Mouse (Mus musculus) embryonic facial prominence, embryonic 11.5 days (tissue): ENCODE measurements around the gene Tm7sf3. TPM values are rescaled to one million over a fixed set of nuclear protein-coding genes. Genes with fewer than 3 reads are reported as not detected.

Experiments
- ATAC-seq: fragments of 200-750 bp; cut with Nextera tagmentation; replicated peaks from 2 replicates; pipeline ENCODE4 v1.8.0; 2017; ENCODE audit warnings: low read depth; ENCODE audit not compliant: insufficient number of reproducible peaks, low FRiP score, low TSS enrichment
- DNase-seq: peaks from one replicate; pipeline ENCODE4 v3.0.0-alpha.2; 2015; ENCODE audit warnings: low spot score
- H3K27ac ChIP-seq: fragments of 300-500 bp; sonication (generic); replicated peaks from 2 replicates; pipeline ENCODE4 v1.5.1; 2014; ENCODE audit warnings: mild to moderate bottlenecking, low read depth, low read length, control low read depth
- H3K27me3 ChIP-seq: fragments of 300-500 bp; sonication (generic); 2 replicates; pipeline ENCODE4 v1.6.1; 2014; ENCODE audit warnings: mild to moderate bottlenecking, low read length, moderate library complexity, mixed read lengths; ENCODE audit not compliant: control insufficient read depth, insufficient read depth
- H3K36me3 ChIP-seq: fragments of 300-500 bp; sonication (generic); replicated peaks from 2 replicates; pipeline ENCODE4 v1.6.1; 2014; ENCODE audit warnings: low read depth, mild to moderate bottlenecking, low read length, moderate library complexity, mixed read lengths; ENCODE audit not compliant: control insufficient read depth, insufficient read depth
- H3K4me1 ChIP-seq: fragments of 300-500 bp; sonication (generic); 2 replicates; pipeline ENCODE4 v1.6.1; 2014; ENCODE audit warnings: low read length, mixed read lengths; ENCODE audit not compliant: control insufficient read depth, insufficient read depth
- H3K4me2 ChIP-seq: fragments of 300-500 bp; sonication (generic); 2 replicates; pipeline ENCODE4 v1.6.1; 2014; ENCODE audit warnings: low read depth, mild to moderate bottlenecking, control low read depth, low read length, moderate library complexity
- H3K4me3 ChIP-seq: fragments of 300-500 bp; sonication (generic); 2 replicates; pipeline ENCODE4 v1.5.1; 2014; ENCODE audit warnings: low read depth, low read length, control low read depth
- H3K9ac ChIP-seq: fragments of 300-500 bp; sonication (generic); replicated peaks from 2 replicates; pipeline ENCODE4 v1.6.1; 2014; ENCODE audit warnings: mild to moderate bottlenecking, control low read depth, low read length
- H3K9me3 ChIP-seq: fragments of 300-500 bp; sonication (generic); replicated peaks from 2 replicates; pipeline ENCODE4 v1.6.1; 2016; ENCODE audit warnings: mild to moderate bottlenecking, low read length, inconsistent platforms, mixed read lengths; ENCODE audit not compliant: control insufficient read depth
- WGBS: fragments of 180-500 bp; shearing (Covaris S2); extraction: QIAGEN DNeasy Blood & Tissue Kit; methylation state at CpG from one replicate; pipeline ENCODE4 v1.1.7; 2014; 5-methylcytosine and 5-hydroxymethylcytosine counted together
- polyA plus RNA-seq: library from polyadenylated mRNA; unstranded; fragments of >200 nt; fragmentation: Nextera tagmentation; extraction: Ambion mirVana; gene quantifications from 2 replicates; pipeline ENCODE4 v1.2.1, GENCODE M21; 2014

Tm7sf3 gene
- polyA plus RNA-seq, 1 experiment from 2014 or later = 31.4 TPM

- ATAC-seq = no peak
- Histone ChIP-seq H3K4me2 (no peak overlapping the region), H3K27me3 (no peaks in the 10 kb centered on the region)
Measured at GRCm38 (mm10) chr6:146628123-146628522, 14.5 kb downstream of the Tm7sf3 start.

GRCm38 (mm10) chr6:146616670-146617069 is 26.0 kb downstream of the Tm7sf3 start:
- Histone ChIP-seq H3K4me1 (no peaks in the 10 kb centered on the region), H3K4me3 (no peak overlapping the region), H3K27ac (no peak overlapping the region), H3K4me2 (no peak overlapping the region), H3K9ac (no peak overlapping the region), H3K27me3 (no peaks in the 10 kb centered on the region), H3K36me3 (no peaks in the 10 kb centered on the region), H3K9me3 (no peaks in the 10 kb centered on the region)
- DNase-seq = no peak
- 90% methylated on average over 2 of the region's 2 CpGs for WGBS
- ATAC-seq = no peak

More at GRCm38 (mm10) chr6:146628123-146628522, 14.5 kb downstream of the Tm7sf3 start:
- no peak for DNase-seq
- Histone ChIP-seq H3K9ac (no peak overlapping the region), H3K4me1 (no peaks in the 10 kb centered on the region; the same call in 1 of the 2 replicates), H3K9me3 (no peaks in the 10 kb centered on the region), H3K4me3 (no peak overlapping the region), H3K27ac (no peak overlapping the region), H3K36me3 (no peaks in the 10 kb centered on the region)
- WGBS = 81% methylated on average over 3 of the region's 3 CpGs

GRCm38 (mm10) chr6:146615891-146616290 is 26.7 kb downstream of the Tm7sf3 start:
- no peak overlapping the region for H3K27ac ChIP-seq
- no peak for DNase-seq
- no peaks in the 10 kb centered on the region for H3K9me3 ChIP-seq
- ATAC-seq = no peak
- no peaks in the 10 kb centered on the region for H3K27me3 ChIP-seq
- H3K9ac ChIP-seq = no peak overlapping the region
- H3K4me2 ChIP-seq = no peak overlapping the region
- no peak overlapping the region for H3K4me3 ChIP-seq
- no peaks in the 10 kb centered on the region for H3K4me1 ChIP-seq
- WGBS = 91% methylated on average over 8 of the region's 8 CpGs
- H3K36me3 ChIP-seq = no peaks in the 10 kb centered on the region

- 94% methylated on average over 5 of the region's 5 CpGs for WGBS
- Histone ChIP-seq H3K4me1 (no peaks in the 10 kb centered on the region), H3K27ac (no peak overlapping the region), H3K27me3 (no peaks in the 10 kb centered on the region), H3K4me3 (no peak overlapping the region), H3K4me2 (no peak overlapping the region), H3K9ac (no peak overlapping the region), H3K36me3 (no peaks in the 10 kb centered on the region; the same call in 1 of the 2 replicates), H3K9me3 (no peaks in the 10 kb centered on the region)
- ATAC-seq (no peak), DNase-seq (no peak)
Measured at GRCm38 (mm10) chr6:146614541-146614940, 28.1 kb downstream of the Tm7sf3 start.

GRCm38 (mm10) chr6:146613907-146614306 is 28.7 kb downstream of the Tm7sf3 start:
- WGBS = 92% methylated on average over 5 of the region's 5 CpGs
- no peak for ATAC-seq
- H3K27me3 ChIP-seq = no peaks in the 10 kb centered on the region
- DNase-seq = no peak
- no peak overlapping the region for H3K9ac ChIP-seq
- no peaks in the 10 kb centered on the region for H3K4me1 ChIP-seq
- no peaks in the 10 kb centered on the region for H3K9me3 ChIP-seq
- no peak overlapping the region for H3K4me2 ChIP-seq
- H3K27ac ChIP-seq = no peak overlapping the region
- no peak overlapping the region for H3K4me3 ChIP-seq
- no peaks in the 10 kb centered on the region; the same call in 1 of the 2 replicates for H3K36me3 ChIP-seq

- Histone ChIP-seq H3K27me3 (no peaks in the 10 kb centered on the region), H3K4me1 (no peaks in the 10 kb centered on the region), H3K4me2 (no peak overlapping the region), H3K9me3 (no peaks in the 10 kb centered on the region), H3K27ac (no peak overlapping the region), H3K9ac (no peak overlapping the region), H3K36me3 (no peaks in the 10 kb centered on the region; the same call in 1 of the 2 replicates), H3K4me3 (no peak overlapping the region)
- ATAC-seq (no peak), DNase-seq (no peak)
- WGBS = 91% methylated on average over 5 of the region's 5 CpGs
Measured at GRCm38 (mm10) chr6:146612736-146613135, 29.9 kb downstream of the Tm7sf3 start.

- Histone ChIP-seq H3K9ac (no peak overlapping the region), H3K27me3 (no peaks in the 10 kb centered on the region), H3K36me3 (no peaks in the 10 kb centered on the region; the same call in 1 of the 2 replicates), H3K4me2 (no peak overlapping the region), H3K4me1 (no peaks in the 10 kb centered on the region), H3K9me3 (no peaks in the 10 kb centered on the region), H3K27ac (no peak overlapping the region), H3K4me3 (no peak overlapping the region)
- ATAC-seq = no peak
- WGBS = 88% methylated on average over 7 of the region's 7 CpGs
- DNase-seq = no peak
Measured at GRCm38 (mm10) chr6:146611897-146612296, 30.7 kb downstream of the Tm7sf3 start.

- no peak overlapping the region for H3K4me2 ChIP-seq
- ATAC-seq (no peak), DNase-seq (no peak)
- no peak overlapping the region for H3K27ac ChIP-seq
- no peak overlapping the region for H3K4me3 ChIP-seq
- H3K27me3 ChIP-seq = no peaks in the 10 kb centered on the region
- H3K36me3 ChIP-seq = no peaks in the 10 kb centered on the region; the same call in 1 of the 2 replicates
- H3K9me3 ChIP-seq = no peaks in the 10 kb centered on the region
- WGBS = 89% methylated on average over 6 of the region's 6 CpGs
- H3K9ac ChIP-seq = no peak overlapping the region
- H3K4me1 ChIP-seq = no peaks in the 10 kb centered on the region
Measured at GRCm38 (mm10) chr6:146611385-146611784, 31.2 kb downstream of the Tm7sf3 start.
